Mouse (Mus musculus) skeletal muscle tissue, adult 2 months (tissue): ENCODE data around the gene Gm17631.
"Not testable (repeated sequence)": the region's sequence is repeated elsewhere in the genome, so short reads cannot be mapped to it uniquely, and the experiment has no call there.

ENCODE experiments used
- DNase-seq: peaks from one replicate; pipeline ENCODE4 v3.0.0-alpha.2; 2012; ENCODE audit warnings: low read depth, low spot score

Gm17631 gene

GRCm38 (mm10) chr6:129862349-129862748 is at the start of gene Gm17631:
Gene Gm17631, plus strand, starts transcription at chr6:129862649.
- DNase-seq, result not testable (repeated sequence)

GRCm38 (mm10) chr6:129817731-129818130 is 44.7 kb upstream of the Gm17631 start:
- no peak for DNase-seq

- DNase-seq, result no peak
These were observed 38.4 kb upstream of the Gm17631 start for GRCm38 (mm10) chr6:129824004-129824403.

GRCm38 (mm10) chr6:129825559-129825958 is 36.9 kb upstream of the Gm17631 start:
- DNase-seq, result no peak

- no peak for DNase-seq
These were observed 14.1 kb downstream of the Gm17631 start, which contains the start of gene Klra17 for GRCm38 (mm10) chr6:129876549-129876948. Gene Klra17, minus strand, starts transcription at chr6:129876672.

GRCm38 (mm10) chr6:129882525-129882924 is 20.1 kb downstream of the Gm17631 start:
- no peak for DNase-seq
